ENCODE assay signal across 11 mouse cellular contexts in the genomic region with DNA sequence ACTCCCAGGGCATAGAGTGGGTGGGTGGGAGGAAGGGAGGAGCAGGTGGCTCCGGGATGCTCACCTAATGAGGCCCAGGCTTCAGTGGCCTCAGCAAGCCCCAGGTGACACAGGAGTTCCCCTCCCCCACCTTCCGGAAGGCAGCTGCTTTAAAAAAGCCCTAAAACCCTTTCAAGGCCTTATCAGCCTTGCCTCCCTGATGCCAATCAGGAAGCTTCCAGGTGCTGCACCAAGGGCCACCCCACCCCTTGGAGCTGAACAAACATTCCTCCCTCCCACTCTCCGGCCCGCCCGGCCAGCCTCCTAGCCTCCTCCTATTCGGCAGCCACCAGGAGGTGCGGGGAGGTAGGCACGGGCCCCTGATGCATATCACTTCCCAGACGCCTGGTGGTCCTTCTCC. TPM values are rescaled to one million over a fixed set of nuclear protein-coding genes. Genes with fewer than 3 reads are reported as not detected.
DNase-seq lines count a peak whose midpoint lies in the region; ATAC-seq lines count a peak whose summit lies in the region.
"Had no signal": no experiment of that assay in that cellular context is flagged by ENCODE, and none has a peak within 500 bp of the region (broad histone marks: within the 10 kb centered on the region; RNA-seq: fewer than 3 reads in every experiment).

No protein-coding gene starts in this region.

- ATAC-seq in kidney, embryonic 15.5 days (replicated peaks; ENCODE audit: low FRiP score) = peak; percentile 50
- ATAC-seq in intestine, embryonic 15.5 days = peak; percentile 86
- ATAC-seq in neural tube, embryonic 13.5 days (ENCODE audit: low read depth) = no peak

- no peak for DNase-seq in kidney, adult 8-10 months
- peak; percentile 54 for DNase-seq in embryonic facial prominence, embryonic 10.5 days (ENCODE audit: low spot score)
- no peak for DNase-seq in ovary, adult 18-20 months (ENCODE audit: low spot score)
- DNase-seq in spleen, adult 18-20 months = no peak
- DNase-seq in adrenal gland, postnatal 14 days = no peak

- peak overlapping the region; percentile 71 for H3K27ac ChIP-seq in kidney, embryonic 15.5 days
- peak overlapping the region; percentile 2; the same call in 1 of the 2 replicates for H3K27ac ChIP-seq in embryonic facial prominence, embryonic 10.5 days (replicated peaks)
- 0 out of 2 replicates have a peak overlapping the region, but pooled peaks have one; percentile 23 for H3K27ac ChIP-seq in intestine, embryonic 15.5 days
- H3K27ac ChIP-seq in neural tube, embryonic 13.5 days (replicated peaks) = no peak overlapping the region
- H3K27ac ChIP-seq: heart, embryonic 13.5 days had no signal

- peak overlapping the region; percentile 35 for H3K4me2 ChIP-seq in kidney, embryonic 15.5 days
- peak overlapping the region; percentile 27 for H3K4me2 ChIP-seq in intestine, embryonic 15.5 days (replicated peaks)
- H3K4me2 ChIP-seq in neural tube, embryonic 13.5 days = peak overlapping the region; percentile 1; the same call in 1 of the 2 replicates
- H3K4me2 ChIP-seq: heart, embryonic 13.5 days had no signal

- H3K9me3 ChIP-seq in kidney, embryonic 15.5 days (replicated peaks) = no peaks in the 10 kb centered on the region
- H3K9me3 ChIP-seq in embryonic facial prominence, embryonic 10.5 days = no peaks in the 10 kb centered on the region
- H3K9me3 ChIP-seq in intestine, embryonic 15.5 days = no peaks in the 10 kb centered on the region
- H3K9me3 ChIP-seq in neural tube, embryonic 13.5 days = no peaks in the 10 kb centered on the region
- H3K9me3 ChIP-seq: heart, embryonic 13.5 days had no signal

- H3K36me3 ChIP-seq in kidney, embryonic 15.5 days = no peaks in the 10 kb centered on the region
- peaks cover 13% of the 10 kb centered on the region for H3K36me3 ChIP-seq in embryonic facial prominence, embryonic 10.5 days (replicated peaks)
- H3K36me3 ChIP-seq in intestine, embryonic 15.5 days = no peaks in the 10 kb centered on the region
- H3K36me3 ChIP-seq in neural tube, embryonic 13.5 days = 0 out of 2 replicates have a peak, but pooled peaks cover 5% of the 10 kb centered on the region
- H3K36me3 ChIP-seq: heart, embryonic 13.5 days had no signal

- H3K27me3 ChIP-seq in kidney, embryonic 15.5 days = peaks cover 27% of the 10 kb centered on the region
- H3K27me3 ChIP-seq in embryonic facial prominence, embryonic 10.5 days (replicated peaks; ENCODE audit: low read depth, poor library complexity, severe bottlenecking) = peaks cover 44% of the 10 kb centered on the region
- H3K27me3 ChIP-seq in intestine, embryonic 15.5 days (replicated peaks) = no peaks in the 10 kb centered on the region
- no peaks in the 10 kb centered on the region for H3K27me3 ChIP-seq in neural tube, embryonic 13.5 days

- H3K4me3 ChIP-seq in kidney, embryonic 15.5 days (replicated peaks) = no peak overlapping the region
- peak overlapping the region; percentile 27 for H3K4me3 ChIP-seq in embryonic facial prominence, embryonic 10.5 days
- no peak overlapping the region for H3K4me3 ChIP-seq in intestine, embryonic 15.5 days (replicated peaks)
- H3K4me3 ChIP-seq in neural tube, embryonic 13.5 days = no peak overlapping the region
- H3K4me3 ChIP-seq: heart, embryonic 13.5 days had no signal

- H3K9ac ChIP-seq in kidney, embryonic 15.5 days = no peak overlapping the region
- H3K9ac ChIP-seq in intestine, embryonic 15.5 days = no peak overlapping the region
- peak overlapping the region; percentile 13 for H3K9ac ChIP-seq in neural tube, embryonic 13.5 days
- H3K9ac ChIP-seq: heart, embryonic 13.5 days had no signal

- H3K4me1 ChIP-seq in kidney, embryonic 15.5 days = peaks cover 65% of the 10 kb centered on the region
- peaks cover 77% of the 10 kb centered on the region for H3K4me1 ChIP-seq in embryonic facial prominence, embryonic 10.5 days
- H3K4me1 ChIP-seq in intestine, embryonic 15.5 days (replicated peaks) = peaks cover 62% of the 10 kb centered on the region
- H3K4me1 ChIP-seq in neural tube, embryonic 13.5 days (replicated peaks) = peaks cover 94% of the 10 kb centered on the region

- WGBS in kidney, embryonic 15.5 days = 6% methylated on average over 9 of the region's 9 CpGs
- 2% methylated on average over 9 of the region's 9 CpGs for WGBS in embryonic facial prominence, embryonic 10.5 days
- 29% methylated on average over 9 of the region's 9 CpGs for WGBS in intestine, embryonic 15.5 days
- WGBS in neural tube, embryonic 13.5 days = 17% methylated on average over 9 of the region's 9 CpGs

RNA-seq across cellular contexts. Expression of gene Ephb2, which starts 6.0 kb away (rescaled TPM):
- 7.1 and 8.7 TPM in 2 replicates for polyA plus RNA-seq in kidney, embryonic 15.5 days (2015; fragmentation: Nextera tagmentation; extraction: Ambion mirVana)
- polyA plus RNA-seq in embryonic facial prominence, embryonic 10.5 days (2016; fragmentation: Nextera tagmentation; extraction: Ambion mirVana) = 10.7 and 12.4 TPM in 2 replicates
- 8.2 and 8.9 TPM in 2 replicates for polyA plus RNA-seq in intestine, embryonic 15.5 days (2015; fragmentation: Nextera tagmentation; extraction: Ambion mirVana)
- 16.8 and 18.6 TPM in 2 replicates for polyA plus RNA-seq in neural tube, embryonic 13.5 days (2015; fragmentation: Nextera tagmentation; extraction: Ambion mirVana)
- total RNA-seq in adrenal gland, postnatal 14 days (2021) = 10.3 and 11.3 TPM in 2 replicates

RNA-seq across cellular contexts. Expression of gene C1qb, which starts 56.1 kb away (rescaled TPM):
- 42.7 and 48.4 TPM in 2 replicates for polyA plus RNA-seq in kidney, embryonic 15.5 days (2015; fragmentation: Nextera tagmentation; extraction: Ambion mirVana)
- 17.0 and 20.1 TPM in 2 replicates for polyA plus RNA-seq in embryonic facial prominence, embryonic 10.5 days (2016; fragmentation: Nextera tagmentation; extraction: Ambion mirVana)
- polyA plus RNA-seq in intestine, embryonic 15.5 days (2015; fragmentation: Nextera tagmentation; extraction: Ambion mirVana) = 67.2 and 68.8 TPM in 2 replicates
- polyA plus RNA-seq in neural tube, embryonic 13.5 days (2015; fragmentation: Nextera tagmentation; extraction: Ambion mirVana) = 47.3 and 50.5 TPM in 2 replicates
- total RNA-seq in adrenal gland, postnatal 14 days (2021) = 28.1 and 31.7 TPM in 2 replicates
- total RNA-seq: megakaryocyte-erythroid progenitor cell, adult 5-6 weeks; MEL had no signal
